Mouse (Mus musculus) erythroid progenitor cell, adult 5-6 weeks (primary cell): Measurements from ENCODE around the gene Rps15a. TPM values are rescaled to one million over a fixed set of nuclear protein-coding genes. Genes with fewer than 3 reads are reported as not detected.

ENCODE experiments used
- ATAC-seq: replicated peaks from 2 replicates; pipeline ENCODE4 v1.8.0; 2016; ENCODE audit warnings: moderate number of reproducible peaks, mild to moderate bottlenecking, moderate TSS enrichment, inconsistent platforms; ENCODE audit not compliant: poor library complexity, low FRiP score, severe bottlenecking
- total RNA-seq, 2 experiments: library from RNA; stranded (forward) in 1 of 2; stranded (reverse) in 1 of 2; fragments of 150-400 nt in 1 of 2; fragments of 186-747, 209-891 nt in 1 of 2; gene quantifications; 2 replicates each; pipeline versions ENCODE4 v1.2.3 to v1.2.4; 2015 to 2017; ENCODE audit warnings: low replicate concordance in 2 of 2

The Rps15a gene
- total RNA-seq (2015; ENCODE audit: low replicate concordance) (614 and 728 TPM in 2 replicates), total RNA-seq (2017; ENCODE audit: low replicate concordance) (193 and 335 TPM in 2 replicates)

DNA sequence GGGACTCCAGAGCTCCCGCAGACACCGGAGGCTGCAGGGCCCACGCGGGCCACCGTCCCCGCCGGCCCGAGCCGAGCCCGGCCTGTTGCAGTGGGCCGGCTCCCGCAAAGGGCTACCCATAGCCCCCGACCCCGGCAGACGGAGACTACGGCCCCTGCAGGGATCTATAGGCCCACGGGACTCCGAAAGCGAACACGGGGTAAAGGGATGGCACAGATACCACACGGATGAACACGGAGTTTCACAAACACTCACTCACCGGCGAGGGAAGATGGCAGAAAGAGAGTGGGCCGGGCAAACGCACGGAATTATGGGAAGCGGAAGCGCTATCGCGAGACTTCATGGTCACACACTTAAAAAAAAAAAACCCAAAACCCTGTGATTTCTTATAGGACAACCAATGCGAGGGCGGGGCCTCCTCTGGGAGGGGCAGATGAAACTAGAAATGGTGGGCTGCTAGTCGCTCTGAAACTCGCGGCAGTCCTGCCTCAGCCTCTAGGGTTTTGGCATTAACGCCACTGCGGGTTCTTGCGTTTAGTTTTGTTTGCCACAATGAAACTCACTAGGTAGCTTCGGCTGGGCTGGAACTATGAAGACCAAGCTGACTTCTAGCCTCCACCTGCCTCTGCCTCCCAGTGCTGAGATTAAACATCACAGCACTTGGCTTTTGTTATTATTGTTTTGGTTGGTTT lies at the start of gene Rps15a:
Gene Rps15a, minus strand, starts transcription at position 312 of the 692 bp plus-strand sequence.
- peak; percentile 90 for ATAC-seq

DNA sequence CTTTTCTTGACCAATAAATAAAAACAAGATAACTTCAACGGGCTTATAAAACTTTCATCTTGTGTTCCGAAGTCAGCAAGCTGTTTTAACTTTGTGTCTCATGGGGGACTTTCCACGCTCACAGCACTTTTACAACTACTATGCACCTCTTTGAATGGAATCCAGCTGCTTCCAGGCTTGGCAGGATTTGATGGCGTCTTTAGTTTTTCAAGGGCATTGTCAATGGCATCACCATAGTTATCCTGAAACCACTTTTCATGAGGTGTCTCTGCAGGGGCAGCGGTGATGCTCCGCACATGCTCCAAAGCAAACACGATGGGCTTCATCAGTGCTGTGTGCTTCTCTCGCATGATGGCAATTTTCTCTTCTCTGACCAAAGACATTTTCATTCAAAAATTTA lies 47.0 kb upstream of the Rps15a start:
- no peak for ATAC-seq

DNA sequence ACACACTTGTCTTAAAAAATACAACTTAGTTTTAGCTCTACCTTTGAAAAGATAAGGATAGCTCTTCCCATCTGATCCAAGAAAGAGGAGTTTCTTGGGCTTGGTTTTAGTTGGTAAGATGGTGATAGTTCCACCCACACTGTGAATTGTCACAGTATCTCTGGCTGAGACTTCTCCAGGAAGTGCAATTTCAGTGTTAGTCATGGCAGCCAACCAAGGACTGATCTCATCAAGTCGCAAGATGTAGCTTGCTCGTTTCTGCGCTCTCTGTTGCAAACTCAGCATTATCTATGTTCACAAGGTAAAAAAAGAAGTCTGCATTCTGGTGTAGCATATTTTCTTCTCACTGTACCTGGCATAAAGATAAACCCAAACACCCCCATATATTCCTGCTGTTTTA lies 44.1 kb upstream of the Rps15a start:
- no peak for ATAC-seq

DNA sequence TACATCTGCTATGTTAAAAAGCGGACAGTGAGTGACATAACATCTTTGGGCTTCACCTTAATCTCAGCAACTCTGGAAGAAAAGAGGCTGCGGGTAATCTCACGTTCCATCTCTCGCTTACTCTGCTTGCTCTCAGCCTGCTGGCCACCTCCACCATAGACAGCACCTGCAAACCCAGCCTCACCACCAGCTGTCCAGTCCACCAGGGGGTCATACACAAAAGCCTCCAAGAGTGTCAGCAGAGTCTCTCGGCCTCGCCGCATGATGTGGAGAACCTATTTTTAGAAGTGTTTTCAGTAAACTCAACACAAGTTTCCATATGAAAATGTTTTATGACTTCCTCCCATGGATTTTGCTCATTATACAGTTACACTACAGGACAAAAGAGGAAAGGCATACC lies 40.5 kb upstream of the Rps15a start:
- no peak for ATAC-seq

DNA sequence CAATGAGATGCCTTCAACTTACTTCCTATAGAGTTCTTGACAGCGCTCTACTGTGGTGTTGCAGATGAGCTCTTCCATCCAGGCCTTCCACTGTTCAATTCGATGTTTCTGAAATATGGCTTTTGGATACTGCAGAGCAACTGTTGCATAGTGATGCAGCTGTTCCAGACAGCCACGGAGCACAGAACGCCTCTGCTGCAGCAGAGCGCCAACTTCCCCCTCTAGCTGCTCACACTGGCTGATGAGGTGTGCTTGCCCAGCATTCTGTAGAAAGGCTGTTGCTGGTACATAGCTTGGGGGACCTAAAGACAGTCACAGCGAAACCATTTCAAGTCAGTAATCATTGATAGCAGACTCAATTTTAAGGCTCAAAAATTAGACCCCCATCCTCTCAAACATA lies 38.2 kb upstream of the Rps15a start:
- ATAC-seq: no peak

DNA sequence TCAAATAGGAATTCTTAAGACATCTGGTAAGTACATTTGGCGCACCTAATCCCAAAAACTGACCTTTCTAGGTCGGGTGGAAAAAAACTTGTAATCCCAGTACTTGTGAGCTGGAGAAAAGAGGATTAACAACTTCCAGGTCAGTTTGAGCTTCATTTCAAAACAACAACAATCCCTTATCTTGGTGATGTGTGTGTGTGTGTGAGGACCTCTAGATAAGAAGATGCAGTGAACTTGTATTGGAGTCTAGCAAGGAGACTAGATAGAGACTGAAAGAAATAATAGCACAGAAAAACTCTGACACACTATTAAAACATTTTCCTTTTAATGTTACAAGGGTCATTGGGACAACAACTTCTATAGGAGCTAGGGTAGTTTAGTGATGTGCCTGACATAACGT lies 27.6 kb upstream of the Rps15a start:
- ATAC-seq: peak; percentile 68; the same call in 1 of the 2 replicates

DNA sequence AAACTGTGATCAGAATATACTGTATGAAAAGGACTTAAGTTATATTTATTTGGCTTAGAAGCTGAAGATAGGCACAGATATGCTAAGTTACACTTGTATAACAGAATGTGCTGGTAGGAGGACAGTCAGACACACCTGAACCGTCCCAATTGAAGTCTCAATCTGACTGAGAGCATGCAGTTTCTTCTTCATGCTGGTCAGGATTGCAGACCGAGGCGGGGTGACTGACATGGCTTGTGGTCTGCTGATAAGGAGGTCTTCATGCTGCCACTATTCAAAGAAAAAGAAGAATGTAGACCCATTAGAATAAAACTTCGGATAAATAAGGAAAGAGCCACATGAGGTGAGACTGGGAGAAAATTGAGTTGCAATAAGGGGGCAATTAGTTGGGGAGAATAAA lies 27.1 kb upstream of the Rps15a start:
- ATAC-seq: peak; percentile 76

DNA sequence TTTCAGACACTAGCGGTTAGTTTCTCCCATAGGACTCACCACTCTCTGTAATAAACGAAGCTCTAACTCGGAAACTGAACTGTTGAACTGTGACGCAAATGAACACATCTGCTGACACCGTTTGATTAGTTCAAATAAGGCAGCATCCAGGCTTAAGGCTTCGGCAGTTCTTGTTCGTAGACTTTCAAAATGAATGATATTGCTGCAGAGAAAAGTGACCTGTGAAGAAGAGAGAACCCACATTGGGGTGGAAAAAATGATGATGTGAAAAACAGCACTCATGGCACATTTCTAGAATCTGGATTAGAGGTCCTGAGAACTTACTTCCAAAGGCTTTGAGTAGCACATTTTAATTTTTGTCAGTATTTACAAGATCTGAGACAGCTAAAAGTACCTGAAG lies 25.3 kb upstream of the Rps15a start:
- ATAC-seq: no peak

DNA sequence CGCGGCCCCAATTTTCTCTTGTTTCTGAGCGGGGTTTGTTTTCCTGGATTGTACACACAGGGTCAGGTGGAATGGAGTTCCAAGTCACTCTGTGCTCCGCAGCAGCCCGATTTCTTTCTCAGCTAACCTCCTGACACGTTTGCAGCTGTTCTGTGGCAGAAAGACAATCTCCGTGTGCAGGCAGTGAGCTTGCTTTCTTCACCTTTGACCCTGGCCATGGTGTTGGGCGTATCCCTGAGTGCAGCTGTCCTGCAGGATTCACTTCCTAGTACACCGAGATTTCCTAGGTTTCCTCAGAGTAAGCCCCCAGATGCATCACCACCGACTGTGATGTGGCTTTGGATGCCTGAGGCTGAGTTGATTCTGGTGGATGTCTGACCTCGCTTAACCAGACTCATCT lies 19.1 kb upstream of the Rps15a start:
- ATAC-seq: no peak

DNA sequence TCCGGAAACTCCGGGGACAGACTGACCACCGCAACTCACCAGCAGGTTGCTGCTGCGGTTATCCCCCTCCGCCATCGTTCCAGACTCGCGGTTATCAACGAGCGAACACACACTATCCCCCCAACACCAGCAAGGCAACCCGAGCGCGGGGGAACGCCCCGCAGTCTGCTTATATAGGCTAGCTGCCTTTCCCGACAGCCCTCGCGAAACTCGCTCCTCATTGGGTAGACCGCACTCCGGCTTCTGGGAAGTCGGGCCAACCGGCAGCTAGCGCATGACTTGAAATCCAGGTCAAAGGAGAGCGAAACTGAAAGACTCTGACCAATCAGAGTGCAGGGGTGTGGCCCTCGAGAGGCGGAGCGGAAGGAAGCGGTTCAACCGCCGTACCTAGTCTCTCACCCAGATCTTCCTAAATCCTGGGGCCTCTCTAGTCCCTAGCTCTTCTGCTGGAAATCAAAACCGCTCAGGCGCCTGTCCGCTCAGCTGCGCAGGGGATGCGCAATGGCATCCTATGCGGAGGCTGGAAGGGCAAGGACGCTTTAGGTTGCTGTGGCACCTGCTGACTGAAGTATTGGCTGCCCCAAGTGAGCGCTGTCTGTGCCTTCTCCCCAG lies 13.5 kb upstream of the Rps15a start, which contains the start of gene Arl6ip1:
Gene Arl6ip1, minus strand, starts transcription at position 233 of the 612 bp plus-strand sequence.
- peak; percentile 95 for ATAC-seq

DNA sequence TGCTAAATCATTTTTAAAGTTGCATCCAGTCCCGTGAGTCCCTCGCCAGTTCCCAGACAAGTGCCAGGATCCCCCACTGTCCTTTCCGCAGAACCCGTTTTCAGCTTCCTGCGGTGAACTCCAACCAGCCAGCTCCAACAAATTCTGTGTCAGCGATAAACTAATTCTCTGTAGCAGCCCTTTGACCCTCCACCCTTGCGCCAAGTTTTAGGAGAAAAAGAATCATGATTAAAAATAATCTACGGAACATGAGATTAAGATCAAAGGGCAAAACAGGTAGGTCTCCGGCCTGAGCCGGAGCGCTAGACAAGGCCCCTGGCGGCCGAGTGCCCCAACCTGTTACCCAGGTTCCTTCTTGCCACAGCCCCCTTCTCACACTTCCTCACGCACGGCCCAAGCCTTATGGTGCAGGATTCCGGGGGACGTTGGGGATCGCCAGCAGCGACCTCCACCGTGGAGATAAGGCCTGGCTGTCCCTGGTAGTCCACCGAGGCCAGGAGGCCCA lies 13.0 kb upstream of the Rps15a start:
- peak; percentile 49 for ATAC-seq

DNA sequence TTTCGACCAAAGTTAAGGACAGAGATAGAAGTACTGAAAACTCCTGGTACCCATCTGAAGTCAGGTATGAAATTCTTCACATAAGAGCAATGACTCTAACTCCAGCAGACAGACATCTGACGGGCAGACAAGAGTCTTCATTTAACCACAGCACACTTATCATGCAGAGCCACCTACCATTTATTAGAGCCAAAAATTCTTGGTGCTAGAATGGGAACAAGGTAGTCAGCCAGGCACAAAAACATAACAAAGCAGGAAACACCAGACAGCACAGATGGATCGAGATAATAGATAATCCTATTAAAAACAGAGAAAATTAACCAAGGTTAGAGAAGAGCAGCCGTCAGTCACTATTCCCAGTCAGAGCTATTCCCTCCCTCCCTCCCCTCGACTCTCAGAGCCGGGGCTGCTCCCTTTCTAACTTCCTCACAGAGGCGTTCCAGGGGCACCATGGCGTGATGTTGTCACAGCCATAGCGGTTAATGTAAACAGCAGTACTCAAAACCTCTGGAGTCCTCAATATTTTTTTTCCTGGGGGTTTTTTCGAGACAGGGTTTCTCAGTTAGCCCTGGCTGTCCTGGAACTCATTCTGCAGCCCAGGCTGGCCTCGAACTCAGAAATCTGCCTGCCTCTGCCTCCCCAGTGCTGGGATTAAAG lies 10.4 kb upstream of the Rps15a start:
- no peak for ATAC-seq

DNA sequence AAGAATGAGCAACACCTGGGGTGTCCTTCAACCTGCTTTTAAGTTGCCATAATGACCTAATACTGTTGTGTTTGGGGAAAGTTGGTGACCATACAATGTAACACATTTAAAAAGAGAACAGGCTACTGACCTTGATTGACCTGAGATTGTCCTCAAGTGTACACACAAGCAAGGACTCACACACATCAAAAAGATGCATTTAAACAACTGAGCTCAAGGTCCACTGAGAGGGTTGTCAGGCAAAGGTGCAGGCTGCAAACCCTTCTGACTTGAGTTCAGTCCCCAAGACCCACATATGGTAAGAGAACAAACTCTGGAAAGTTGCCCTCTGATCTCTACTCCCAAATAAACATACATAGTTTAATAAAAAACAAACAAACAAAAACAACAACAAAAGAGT lies 9.7 kb upstream of the Rps15a start:
- no peak for ATAC-seq

DNA sequence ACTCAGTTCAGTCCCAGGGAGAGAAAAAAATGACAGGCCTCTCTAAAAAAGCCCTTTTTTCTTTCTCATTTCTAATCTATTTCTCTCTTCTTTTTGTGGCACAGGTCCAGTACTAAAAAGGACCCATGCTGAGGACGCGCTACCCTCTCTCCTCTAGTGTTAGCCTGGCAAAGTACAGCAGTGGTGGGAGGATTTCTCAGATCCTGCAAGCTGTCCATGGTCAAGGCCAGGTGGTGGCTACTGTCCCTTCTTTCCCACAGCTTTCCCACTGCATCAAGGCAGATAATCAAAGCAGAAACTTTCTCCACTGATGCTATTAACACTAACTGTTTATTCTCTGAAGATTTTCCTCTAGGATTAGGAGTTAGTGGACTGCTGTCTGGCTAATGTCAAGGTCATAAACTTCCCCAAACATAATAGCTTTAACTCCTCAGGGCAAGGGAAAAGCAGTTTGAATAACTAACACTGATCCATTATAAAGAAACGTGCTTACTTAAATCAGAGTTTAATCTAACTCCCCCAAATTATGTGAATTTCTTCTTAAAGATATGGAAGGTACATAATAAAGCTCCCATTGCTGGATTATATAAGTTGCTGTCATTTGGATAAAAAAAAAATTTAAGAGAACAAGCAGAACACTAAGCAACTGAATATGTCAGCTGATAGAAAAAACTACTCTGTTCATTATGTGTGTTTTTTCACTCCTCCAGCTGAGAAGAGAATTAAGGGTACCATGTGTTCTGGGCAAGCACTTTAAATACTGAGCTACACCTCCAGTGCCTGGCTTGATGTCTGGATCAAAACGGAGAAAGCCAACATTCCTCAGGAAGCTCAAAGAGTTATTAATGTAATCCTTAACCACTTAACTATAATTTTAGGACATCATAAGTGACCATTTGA lies 7.8 kb upstream of the Rps15a start:
- no peak for ATAC-seq

DNA sequence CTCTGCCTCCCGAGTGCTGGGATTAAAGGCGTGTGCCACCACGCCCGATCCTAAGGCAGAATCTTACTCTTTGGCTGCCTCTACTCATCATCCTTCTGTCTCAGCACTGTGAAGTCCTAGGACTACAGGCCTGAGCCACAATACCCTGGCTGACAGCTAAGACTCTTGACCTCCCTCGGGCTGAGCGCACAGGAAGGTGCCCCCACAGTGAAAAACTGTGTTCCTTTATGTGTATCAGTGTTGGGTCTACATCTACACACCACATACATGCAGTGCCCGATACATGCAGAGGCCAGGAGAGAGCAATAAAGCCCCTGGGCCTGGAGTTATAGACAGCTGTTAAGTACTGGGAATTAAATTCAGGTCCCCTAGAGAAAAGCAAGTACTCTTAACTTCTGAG lies 6.2 kb upstream of the Rps15a start:
- ATAC-seq: no peak

DNA sequence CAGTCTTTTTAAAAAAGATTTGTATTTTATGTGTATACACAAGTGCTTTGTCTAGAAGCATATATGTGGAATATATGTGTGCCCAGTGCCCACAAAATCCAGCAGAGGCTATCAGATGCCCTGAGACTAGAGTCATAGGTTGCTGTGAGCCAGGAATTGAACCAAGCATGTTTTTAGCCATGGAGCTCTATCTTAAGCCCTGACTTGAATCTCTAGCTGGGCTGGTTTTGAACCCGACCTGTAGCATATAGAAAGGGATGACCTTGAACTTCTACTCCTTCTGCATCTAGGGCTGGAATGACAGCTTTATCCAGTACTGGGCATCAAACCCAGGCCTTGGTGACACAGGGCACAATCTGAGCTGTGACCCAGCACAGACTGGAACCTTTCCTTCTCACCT lies 4.7 kb upstream of the Rps15a start:
- no peak for ATAC-seq

DNA sequence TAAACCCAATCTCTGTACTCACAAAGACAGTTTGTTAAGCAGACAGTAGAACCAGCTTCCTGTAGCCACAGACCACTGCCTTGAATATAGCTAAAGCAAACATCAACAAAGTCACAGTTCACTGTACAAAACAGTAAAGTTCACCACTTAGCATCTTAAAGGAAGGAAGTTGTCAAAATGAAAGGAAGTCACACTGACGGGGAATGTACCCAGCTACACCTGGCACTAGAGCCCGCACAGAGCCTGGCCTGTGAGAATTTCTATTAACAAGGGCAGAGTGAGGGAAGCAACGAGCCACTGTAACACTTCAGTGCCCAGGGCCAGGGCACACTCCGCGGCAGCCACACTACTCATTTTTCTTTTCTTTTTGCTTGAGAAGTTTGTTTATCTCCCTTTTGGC lies 4.0 kb upstream of the Rps15a start:
- no peak for ATAC-seq

DNA sequence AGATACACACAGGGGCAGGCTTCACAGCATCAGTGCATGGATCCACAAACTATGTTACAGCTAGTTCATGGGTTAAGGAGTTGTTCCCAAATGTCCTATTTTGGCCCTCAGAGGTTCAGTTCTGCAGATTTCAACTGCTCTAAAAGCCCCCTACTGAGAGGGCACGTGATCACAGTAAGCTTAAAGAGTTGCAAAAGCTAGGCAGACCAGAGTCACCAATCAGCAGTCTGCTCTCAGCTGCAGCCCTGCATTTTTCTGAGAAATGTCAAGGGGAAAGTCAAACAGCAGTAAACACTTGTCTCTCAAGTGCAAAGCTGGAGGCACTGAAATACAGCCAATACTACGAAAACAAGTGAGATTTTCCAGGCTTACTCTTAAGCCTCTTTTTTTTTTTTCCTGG lies 3.2 kb upstream of the Rps15a start:
- no peak for ATAC-seq

DNA sequence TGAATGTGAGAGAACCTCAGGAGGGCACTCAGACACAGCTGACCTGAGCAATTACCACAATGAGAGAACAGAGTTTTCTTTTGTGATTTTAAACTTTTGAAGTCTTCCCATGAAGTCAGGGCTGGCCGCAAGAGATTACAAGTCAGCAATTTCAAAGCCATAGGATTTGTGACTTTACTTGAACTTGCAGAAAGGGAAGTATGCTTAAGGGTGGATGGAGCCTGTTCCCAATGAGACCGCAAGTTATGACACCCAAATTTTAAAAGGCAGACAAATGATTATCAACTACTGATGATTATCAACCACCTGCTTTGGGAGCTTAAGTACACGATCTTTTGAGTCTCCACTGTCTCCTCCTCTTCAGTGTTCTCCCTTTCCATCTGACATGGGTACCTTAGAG lies 2.4 kb upstream of the Rps15a start:
- ATAC-seq: no peak
